Mouse (Mus musculus) R1 (cell line): ENCODE data around the gene Nav3.

Experiments used
- DNase-seq: peaks from one replicate; pipeline ENCODE4 v3.0.0-alpha.2; 2018; ENCODE audit warnings: low read depth, low spot score

The Nav3 gene

DNA sequence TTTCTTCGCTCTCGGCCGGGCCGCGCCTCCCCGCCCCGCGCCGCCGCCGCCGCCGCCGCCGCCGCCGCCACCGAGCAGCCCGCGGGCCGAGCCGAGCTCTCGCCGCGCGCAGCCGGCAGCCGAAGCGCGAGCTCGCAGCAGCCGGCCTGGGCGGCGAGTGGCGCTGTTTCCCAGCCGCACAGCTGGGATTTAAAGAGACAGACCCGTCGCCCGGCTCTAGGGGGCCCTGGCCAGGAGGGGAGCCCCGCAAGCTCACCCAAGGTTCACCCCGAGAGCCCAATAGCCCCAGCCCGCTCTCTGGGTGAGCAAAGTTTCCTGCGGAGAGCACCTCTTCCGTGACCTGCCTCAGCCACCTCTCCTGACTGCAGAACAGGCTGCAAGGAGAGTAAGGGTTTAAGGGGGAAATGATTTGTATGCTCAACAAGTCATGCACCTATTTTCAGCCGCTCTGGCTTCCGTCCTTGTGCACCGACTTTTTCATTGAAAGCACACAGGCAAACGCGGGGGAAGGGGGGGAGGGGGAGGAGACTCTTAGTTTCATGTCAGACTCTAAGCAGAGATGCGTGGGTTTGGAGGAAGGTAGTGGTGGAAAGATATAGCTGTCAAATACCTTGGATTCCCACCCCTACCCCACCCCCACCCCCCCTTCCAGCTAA, at the start of gene Nav3:
TSS of gene Nav3 (minus strand) at position 367 of the 656 bp plus-strand sequence.
- peak; percentile 61 for DNase-seq

GRCm38 (mm10) chr10:110485306-110485705, 29.3 kb upstream of the Nav3 start:
- no peak for DNase-seq

- no peak for DNase-seq
Observed at GRCm38 (mm10) chr10:110484822-110485221, 28.8 kb upstream of the Nav3 start.

DNA sequence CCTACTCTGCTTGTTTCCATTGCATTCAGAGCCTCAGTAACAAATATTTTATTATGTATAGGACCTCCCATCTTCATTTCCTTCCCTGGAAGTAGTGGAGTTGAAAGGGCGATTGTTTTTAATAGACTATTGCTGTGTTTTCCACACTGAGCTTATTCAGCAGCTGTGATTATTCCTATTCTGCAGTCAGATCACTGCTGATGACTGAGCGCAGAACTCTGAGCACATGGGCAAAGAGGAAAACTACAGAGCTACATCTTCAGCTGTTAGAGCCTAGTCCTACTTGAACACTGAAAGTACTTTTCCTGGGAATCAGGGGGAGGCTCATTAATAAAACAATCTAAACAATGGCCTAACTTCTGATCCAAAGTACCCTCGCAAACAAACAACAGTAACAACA, 23.2 kb upstream of the Nav3 start:
- DNase-seq, result no peak

DNA sequence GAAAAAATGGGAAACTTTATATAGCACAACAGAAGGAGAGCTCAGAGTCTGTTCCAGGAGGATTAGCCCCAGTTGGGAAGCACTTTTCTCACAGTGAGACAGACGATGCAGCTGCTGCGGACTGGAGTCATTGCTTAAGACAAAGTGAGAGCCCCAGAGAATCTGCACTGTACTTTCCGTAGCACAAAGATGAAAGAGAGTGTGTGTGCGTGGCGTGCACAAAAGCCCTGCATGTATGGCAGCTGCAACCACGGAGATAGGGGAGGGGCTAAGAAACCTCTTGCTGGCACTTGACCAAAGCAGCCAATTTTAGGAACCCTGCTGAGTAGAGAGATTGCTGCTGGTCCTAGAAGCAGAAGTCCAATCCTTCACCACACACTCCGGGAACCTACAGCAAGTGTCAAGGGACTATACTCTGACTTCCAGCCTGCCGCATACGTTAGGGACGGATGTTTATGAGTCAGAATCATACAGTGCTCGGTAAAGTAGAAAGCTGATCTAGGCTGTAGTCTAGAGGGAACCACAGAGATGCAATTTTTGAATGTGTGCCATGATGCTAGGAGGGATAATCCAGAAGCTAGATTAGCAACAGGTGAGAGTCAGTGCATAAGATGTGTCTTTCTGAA, 21.8 kb upstream of the Nav3 start:
- no peak for DNase-seq

DNA sequence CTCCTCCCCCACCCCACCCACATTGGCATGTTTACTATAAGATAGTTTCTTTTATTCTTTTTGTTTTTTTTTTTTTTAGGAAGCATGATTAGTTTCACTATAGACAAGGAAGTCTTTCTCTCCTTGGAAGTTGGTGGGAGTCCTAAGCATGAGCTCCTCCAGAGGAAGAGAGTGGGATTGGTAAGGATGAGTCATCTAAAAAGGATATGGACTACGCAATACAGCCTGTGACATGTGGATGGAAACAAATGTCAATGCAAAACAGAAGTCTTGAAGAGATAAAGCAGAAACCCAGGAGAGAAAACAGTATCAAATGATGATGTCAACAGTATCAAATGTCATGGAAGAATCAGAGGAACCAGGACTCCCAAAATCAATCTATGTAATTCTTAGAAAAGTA, 18.1 kb upstream of the Nav3 start:
- no peak for DNase-seq

- DNase-seq, result no peak
Observed at GRCm38 (mm10) chr10:110469445-110469844, 13.4 kb upstream of the Nav3 start.

- peak; percentile 47 for DNase-seq
Observed at GRCm38 (mm10) chr10:110455063-110455837, 754 bp downstream of the Nav3 start.

- no peak for DNase-seq
Observed at GRCm38 (mm10) chr10:110453566-110453965, 2.4 kb downstream of the Nav3 start.

DNA sequence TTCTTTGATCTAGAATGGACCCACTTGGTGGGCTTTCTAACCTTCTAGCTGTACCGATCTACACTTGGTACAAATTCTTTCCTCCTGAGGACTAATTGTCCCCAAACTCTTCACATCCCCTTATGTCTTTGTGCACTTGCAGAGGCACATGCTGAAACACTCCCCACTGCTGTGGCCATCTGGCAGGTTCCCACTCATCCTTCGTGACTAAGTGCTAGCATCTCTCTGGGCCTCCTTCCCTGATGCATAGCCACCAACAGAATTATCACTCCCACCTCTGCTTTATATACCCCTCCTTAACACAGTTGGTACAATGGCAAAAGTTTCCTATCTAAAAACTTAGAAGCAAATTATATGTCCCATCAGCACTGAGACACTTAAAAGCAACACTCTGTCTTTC, 15.6 kb downstream of the Nav3 start:
- DNase-seq, result no peak

GRCm38 (mm10) chr10:110431078-110431477, 24.9 kb downstream of the Nav3 start:
- no peak for DNase-seq

DNA sequence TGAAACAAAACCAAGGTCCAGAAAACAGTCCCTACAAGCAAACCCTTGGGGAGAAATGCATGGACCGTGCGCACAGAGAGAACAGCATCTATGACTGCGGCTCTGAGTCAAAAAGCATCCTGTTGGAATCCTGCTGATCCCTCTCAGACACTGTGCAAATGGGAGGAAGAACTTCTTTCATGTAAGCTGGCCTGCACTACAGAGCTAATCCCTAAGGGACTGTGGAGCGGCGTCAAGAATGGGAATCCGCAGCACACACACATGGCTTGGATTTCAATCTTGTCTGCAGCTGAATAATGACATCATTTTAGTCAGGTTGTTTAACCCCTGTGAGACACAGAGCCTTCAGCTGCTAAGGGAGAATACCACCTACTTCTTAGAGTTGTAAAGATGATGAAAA, 26.4 kb downstream of the Nav3 start:
- no peak for DNase-seq

GRCm38 (mm10) chr10:110429052-110429451, 27.0 kb downstream of the Nav3 start:
- DNase-seq, result no peak

GRCm38 (mm10) chr10:110421533-110421932, 34.5 kb downstream of the Nav3 start:
- no peak for DNase-seq

DNA sequence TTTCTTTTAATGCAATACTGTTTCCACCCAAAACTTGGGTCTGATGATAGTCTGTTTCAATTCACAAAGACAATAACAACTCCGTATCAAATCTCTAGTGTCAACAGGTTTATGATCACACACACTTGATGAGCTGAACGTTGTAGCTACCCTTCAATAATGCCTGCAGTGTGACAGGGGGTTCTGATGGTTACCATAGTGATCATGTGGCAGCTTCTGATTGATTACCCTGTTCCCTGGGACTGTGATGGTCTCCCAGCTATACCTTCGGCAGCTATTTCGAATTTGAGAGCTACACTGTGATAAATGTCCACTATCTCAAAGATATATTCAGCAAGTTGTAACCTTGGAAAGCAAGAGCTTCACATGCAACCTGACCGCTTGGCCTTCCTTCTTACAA, 39.0 kb downstream of the Nav3 start:
- DNase-seq, result no peak

DNA sequence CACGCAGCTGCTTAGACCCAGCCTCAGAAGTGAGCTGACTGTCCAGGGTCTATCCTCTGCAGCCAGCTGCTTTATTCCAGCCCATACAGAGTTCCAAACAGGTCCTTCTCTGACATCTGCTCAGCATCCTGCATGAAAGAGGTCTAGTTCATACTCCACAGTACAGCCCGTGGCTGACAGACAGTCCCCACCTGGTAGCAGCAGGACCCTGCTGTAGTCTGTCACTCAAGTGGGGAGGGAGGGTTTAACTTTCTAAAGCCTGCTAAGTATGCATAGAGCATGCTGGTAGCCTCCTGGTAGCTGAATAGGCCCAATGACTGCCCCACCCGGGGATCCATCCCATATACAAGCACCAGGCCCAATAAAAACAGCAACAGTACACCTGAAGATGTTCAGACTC, 40.4 kb downstream of the Nav3 start:
- no peak for DNase-seq

DNA sequence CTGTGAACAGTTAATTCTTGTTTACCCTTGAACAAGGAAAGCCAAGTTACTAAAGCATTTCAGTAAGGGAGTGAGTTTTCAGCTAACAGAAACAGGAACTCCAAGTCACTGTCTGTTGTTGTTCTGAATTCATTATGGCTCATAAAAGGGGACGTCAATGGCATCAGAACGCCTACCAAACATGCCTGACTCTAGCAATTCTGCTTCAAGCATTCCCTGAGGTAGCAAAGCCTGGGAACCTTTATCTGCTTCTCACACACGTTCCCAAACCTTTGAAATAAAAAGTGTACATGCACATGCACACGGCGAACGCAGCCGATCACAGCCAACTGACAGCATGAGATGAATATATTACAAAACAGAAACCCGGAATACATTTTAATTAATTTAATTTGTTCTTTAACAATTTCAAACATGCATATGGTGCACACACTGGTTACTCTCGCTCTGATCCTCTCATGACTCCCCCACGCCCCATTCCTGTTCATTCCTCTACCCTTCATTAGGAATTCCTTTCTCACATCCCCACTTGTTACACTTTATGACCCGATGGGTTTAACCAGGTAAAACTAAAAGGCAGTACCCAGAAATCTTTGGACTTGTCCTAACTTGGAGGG, 42.6 kb downstream of the Nav3 start:
- DNase-seq, result no peak

DNA sequence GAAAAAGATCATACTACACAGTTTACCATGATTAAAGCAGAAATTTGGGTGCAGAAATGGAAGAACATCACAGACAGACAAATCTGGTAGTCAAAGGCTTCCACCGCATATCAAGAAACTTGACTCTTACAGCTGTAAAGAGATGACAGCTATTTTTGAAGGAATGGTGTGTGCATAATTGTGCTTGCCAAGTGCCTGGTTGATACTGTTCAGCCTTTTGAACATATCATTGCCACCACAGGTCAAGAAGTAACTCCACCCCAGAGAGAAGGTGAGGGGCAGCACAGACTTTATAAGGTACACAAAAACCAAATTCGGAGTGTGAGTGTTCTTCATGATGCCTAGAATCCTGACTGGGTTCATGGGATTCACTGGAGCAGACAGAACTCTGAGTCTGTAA, 53.1 kb downstream of the Nav3 start:
- no peak for DNase-seq

- no peak for DNase-seq
Observed at GRCm38 (mm10) chr10:110400642-110401041, 55.4 kb downstream of the Nav3 start.

DNA sequence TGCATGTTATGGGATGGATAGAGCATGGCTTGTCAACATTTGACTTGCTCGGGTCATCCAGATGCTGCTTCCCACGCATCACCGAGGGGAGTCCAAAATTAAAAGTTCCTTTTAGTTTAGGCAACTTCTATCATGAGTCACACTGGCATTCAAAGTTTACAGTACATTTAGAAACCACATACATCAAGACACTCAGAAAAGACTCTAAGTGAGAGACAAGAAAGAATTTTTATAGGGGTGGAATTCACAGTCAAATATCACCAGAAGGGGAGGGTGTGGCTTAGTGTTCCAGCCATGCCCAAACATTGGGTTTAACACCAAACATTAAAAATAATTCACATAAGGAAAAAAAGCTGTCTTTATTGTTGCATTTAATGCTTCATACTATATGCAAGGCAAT, 57.4 kb downstream of the Nav3 start:
- DNase-seq, result no peak

GRCm38 (mm10) chr10:110386476-110387197, 69.4 kb downstream of the Nav3 start:
- no peak for DNase-seq
